Mouse (Mus musculus): ENCODE data around the gene Mtfp1. TPM values are rescaled to one million over a fixed set of nuclear protein-coding genes. Genes with fewer than 3 reads are reported as not detected.
A peak's percentile ranks its signal among the peaks of the same experiment; 100 is the strongest.

Gene Mtfp1
- total RNA-seq, 2 experiments from 2014 or later, result 40.8 to 47.8 TPM

GRCm38 (mm10) chr11:4094378-4095170, 671 bp downstream of the Mtfp1 start:
- intact Hi-C loops (cut with DNase I; ENCODE audit: low total_unique reads), result no loop called here

GRCm38 (mm10) chr11:4093459-4094377, 1.5 kb downstream of the Mtfp1 start:
- DNase-seq, result no peak
- intact Hi-C loops (cut with DNase I; ENCODE audit: low total_unique reads), result no loop called here

More at GRCm38 (mm10) chr11:4094378-4095170, 671 bp downstream of the Mtfp1 start:
- DNase-seq, result peak; percentile 50

GRCm38 (mm10) chr11:4087267-4087666, 8.0 kb downstream of the Mtfp1 start:
- intact Hi-C loops (cut with DNase I; ENCODE audit: low total_unique reads), result no loop called here
- DNase-seq, result no peak

GRCm38 (mm10) chr11:4086246-4086645, 9.0 kb downstream of the Mtfp1 start:
- intact Hi-C loops (cut with DNase I; ENCODE audit: low total_unique reads), result no loop called here
- DNase-seq, result no peak

- DNase-seq, result peak; percentile 28
- intact Hi-C loops (cut with DNase I; ENCODE audit: low total_unique reads), result loop anchor here (2.0 kb wide), 1 partner anchor 83 kb away; no protein-coding TSS in a partner anchor
Measured at GRCm38 (mm10) chr11:4083316-4084078, 11.7 kb downstream of the Mtfp1 start.

GRCm38 (mm10) chr11:4080219-4080618, 15.0 kb downstream of the Mtfp1 start:
- DNase-seq, result peak; percentile 24
- intact Hi-C loops (cut with DNase I; ENCODE audit: low total_unique reads), result no loop called here

GRCm38 (mm10) chr11:4078267-4078933, 16.8 kb downstream of the Mtfp1 start:
- intact Hi-C loops (cut with DNase I; ENCODE audit: low total_unique reads), result no loop called here
- no peak for DNase-seq

GRCm38 (mm10) chr11:4076633-4077032, 18.6 kb downstream of the Mtfp1 start:
- peak; percentile 29 for DNase-seq
- intact Hi-C loops (cut with DNase I; ENCODE audit: low total_unique reads), result no loop called here

GRCm38 (mm10) chr11:4069664-4070063, 25.6 kb downstream of the Mtfp1 start:
- no peak for DNase-seq
- intact Hi-C loops (cut with DNase I; ENCODE audit: low total_unique reads), result no loop called here

GRCm38 (mm10) chr11:4064627-4065122, 30.6 kb downstream of the Mtfp1 start, which contains the start of gene Sec14l3:
Gene Sec14l3, plus strand, starts transcription at chr11:4064841.
- intact Hi-C loops (cut with DNase I; ENCODE audit: low total_unique reads), result no loop called here
- no peak for DNase-seq

- no peak for DNase-seq
- intact Hi-C loops (cut with DNase I; ENCODE audit: low total_unique reads), result no loop called here
Measured at GRCm38 (mm10) chr11:4062981-4063380, 32.3 kb downstream of the Mtfp1 start.

GRCm38 (mm10) chr11:4062523-4062922, 32.7 kb downstream of the Mtfp1 start:
- intact Hi-C loops (cut with DNase I; ENCODE audit: low total_unique reads), result no loop called here
- DNase-seq, result no peak

- no peak for DNase-seq
- intact Hi-C loops (cut with DNase I; ENCODE audit: low total_unique reads), result no loop called here
Measured at GRCm38 (mm10) chr11:4060866-4061575, 34.2 kb downstream of the Mtfp1 start.

- peak; percentile 54 for DNase-seq
- intact Hi-C loops (cut with DNase I; ENCODE audit: low total_unique reads), result no loop called here
Measured at GRCm38 (mm10) chr11:4053586-4053985, 41.7 kb downstream of the Mtfp1 start.

- no peak for DNase-seq
- intact Hi-C loops (cut with DNase I; ENCODE audit: low total_unique reads), result no loop called here
Measured at GRCm38 (mm10) chr11:4048438-4048837, 46.8 kb downstream of the Mtfp1 start.

GRCm38 (mm10) chr11:4047766-4048165, 47.5 kb downstream of the Mtfp1 start:
- no peak for DNase-seq
- intact Hi-C loops (cut with DNase I; ENCODE audit: low total_unique reads), result no loop called here

GRCm38 (mm10) chr11:4046526-4046925, 48.7 kb downstream of the Mtfp1 start:
- DNase-seq, result no peak
- intact Hi-C loops (cut with DNase I; ENCODE audit: low total_unique reads), result no loop called here

- intact Hi-C loops (cut with DNase I; ENCODE audit: low total_unique reads), result no loop called here
- no peak for DNase-seq
Measured at GRCm38 (mm10) chr11:4043081-4043480, 52.2 kb downstream of the Mtfp1 start.

All from gastrocnemius, postnatal 14 days (tissue).